In the genomic region with DNA sequence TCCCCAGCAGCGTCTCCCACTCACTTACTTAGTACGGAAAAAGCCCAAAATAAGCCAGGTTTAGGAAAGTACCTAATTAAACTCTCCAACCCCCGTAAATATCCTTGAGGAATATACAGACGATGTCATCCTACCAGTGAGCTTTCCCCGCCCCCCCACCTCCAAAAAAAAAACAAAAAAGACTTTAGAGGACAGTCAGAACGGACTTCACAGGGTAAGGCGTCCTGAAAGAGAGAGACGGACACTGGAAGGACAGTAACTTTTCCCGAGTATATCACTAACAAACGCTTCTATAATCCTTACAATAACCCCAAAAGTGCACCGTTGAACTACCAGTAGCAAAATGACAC, we compare ENCODE assay signal across 8 mouse cellular contexts. TPM values are rescaled to one million over a fixed set of nuclear protein-coding genes. Genes with fewer than 3 reads are reported as not detected.
A peak's percentile ranks its signal among the peaks of the same experiment; 100 is the strongest.
DNase-seq lines count a peak whose midpoint lies in the region; ATAC-seq and TF ChIP-seq lines count a peak whose summit lies in the region.

No protein-coding gene starts in this region.

- peak overlapping the region; percentile 90 for H3K4me2 ChIP-seq in heart, postnatal 0 days (ENCODE audit: low read depth, low read length)

- no peak for DNase-seq in gastrocnemius, adult 2 months
- DNase-seq in gastrocnemius, adult 8-10 months (ENCODE audit: low spot score in 2 of 2), result no peak
- DNase-seq in heart, postnatal 0 days (ENCODE audit: low spot score), result no peak
- DNase-seq in ovary, postnatal 10 days (ENCODE audit: low spot score), result no peak
- no peak for DNase-seq in thymus, adult 18-20 months
- no peak for DNase-seq in retina, postnatal 1 day

- TF ChIP-seq CTCF in gastrocnemius, adult 2 months (IDR thresholded peaks at IDR 0.05), result no peak
- no peak for TF ChIP-seq CTCF in ES-Bruce4 (IDR thresholded peaks at IDR 0.05; ENCODE audit: low read depth, low read length)
- no peak for TF ChIP-seq CTCF in heart, postnatal 0 days (IDR thresholded peaks at IDR 0.05; ENCODE audit: low read depth)

- WGBS in heart, postnatal 0 days, result 8% methylated on average over 11 of the region's 11 CpGs

- H3K4me3 ChIP-seq in gastrocnemius, adult 2 months, result peak overlapping the region; percentile 81
- peak overlapping the region; percentile 28 for H3K4me3 ChIP-seq in ES-Bruce4 (ENCODE audit: low read depth, low read length)
- peak overlapping the region; percentile 85 for H3K4me3 ChIP-seq in heart, postnatal 0 days (ENCODE audit: low read depth, low read length)
- H3K4me3 ChIP-seq in megakaryocyte, embryonic 14.5 days (replicated peaks), result peak overlapping the region; percentile 96

- ATAC-seq in heart, postnatal 0 days (ENCODE audit: insufficient read depth, low read depth), result peak; percentile 42

- intact Hi-C loops in gastrocnemius, adult 2 months (cut with DNase I), result no loop called here

- H3K36me3 ChIP-seq in ES-Bruce4 (ENCODE audit: control insufficient read depth, insufficient read depth, low read length, poor library complexity, severe bottlenecking), result peaks cover 18% of the 10 kb centered on the region
- no peaks in the 10 kb centered on the region; the same call in 1 of the 2 replicates for H3K36me3 ChIP-seq in heart, postnatal 0 days (replicated peaks; ENCODE audit: control insufficient read depth, insufficient read depth, low read length)
- H3K36me3 ChIP-seq in megakaryocyte, embryonic 14.5 days (replicated peaks; ENCODE audit: low read length), result peaks cover 25% of the 10 kb centered on the region

- no peak for TF ChIP-seq POLR2A in ES-Bruce4 (IDR thresholded peaks at IDR 0.05; ENCODE audit: insufficient read depth, low read length)

- H3K27ac ChIP-seq in gastrocnemius, adult 2 months, result peak overlapping the region; percentile 93
- peak overlapping the region; percentile 15; the same call in 1 of the 2 replicates for H3K27ac ChIP-seq in ES-Bruce4 (ENCODE audit: insufficient read depth, low read length)
- peak overlapping the region; percentile 80 for H3K27ac ChIP-seq in heart, postnatal 0 days (ENCODE audit: low read depth)

- no peaks in the 10 kb centered on the region for H3K27me3 ChIP-seq in ES-Bruce4 (ENCODE audit: control insufficient read depth, insufficient read depth, low read length, poor library complexity, severe bottlenecking)
- peaks cover 2% of the 10 kb centered on the region; the same call in 1 of the 2 replicates for H3K27me3 ChIP-seq in heart, postnatal 0 days (ENCODE audit: control insufficient read depth, insufficient read depth, low read length)
- H3K27me3 ChIP-seq in megakaryocyte, embryonic 14.5 days (replicated peaks), result peaks cover 15% of the 10 kb centered on the region

- H3K4me1 ChIP-seq in ES-Bruce4 (ENCODE audit: control insufficient read depth, insufficient read depth, low read length), result no peaks in the 10 kb centered on the region
- H3K4me1 ChIP-seq in heart, postnatal 0 days (ENCODE audit: control insufficient read depth, insufficient read depth), result peaks cover 18% of the 10 kb centered on the region
- peaks cover 53% of the 10 kb centered on the region for H3K4me1 ChIP-seq in megakaryocyte, embryonic 14.5 days

- no peaks in the 10 kb centered on the region for H3K9me3 ChIP-seq in ES-Bruce4 (replicated peaks; ENCODE audit: control insufficient read depth, insufficient read depth, low read length, poor library complexity, severe bottlenecking)
- H3K9me3 ChIP-seq in heart, postnatal 0 days (replicated peaks; ENCODE audit: control insufficient read depth, low read length), result no peaks in the 10 kb centered on the region
- no peaks in the 10 kb centered on the region for H3K9me3 ChIP-seq in megakaryocyte, embryonic 14.5 days

- H3K9ac ChIP-seq in ES-Bruce4 (ENCODE audit: low read depth, poor library complexity, severe bottlenecking), result peak overlapping the region; percentile 57
- peak overlapping the region; percentile 52 for H3K9ac ChIP-seq in heart, postnatal 0 days (replicated peaks; ENCODE audit: low read depth, low read length)

- no peak for TF ChIP-seq EP300 in ES-Bruce4 (IDR thresholded peaks at IDR 0.05; ENCODE audit: insufficient read depth, low read depth, low read length)
- TF ChIP-seq EP300 in heart, postnatal 0 days (IDR thresholded peaks at IDR 0.05; ENCODE audit: low read depth), result no peak

RNA-seq across cellular contexts. Expression of gene Aaas, which starts 0.3 kb away (rescaled TPM):
- total RNA-seq in gastrocnemius, adult 2 months (2021), result 1 to 10 TPM; 5.7 to 7.8 TPM
- total RNA-seq in gastrocnemius, adult 8-10 months (2022), result 1 to 10 TPM; 5.3 to 7.5 (median 6.8) TPM
- polyA plus RNA-seq in ES-Bruce4 (2011; ENCODE audit: insufficient read depth, insufficient read length, low read depth, missing spikeins), result 196 and 252 TPM in 2 replicates
- 25.9 and 59.6 TPM in 2 replicates for total RNA-seq in heart, postnatal 0 days (2014; rRNA removed; ENCODE audit: low replicate concordance)
- 18.8 and 20.4 TPM in 2 replicates for polyA plus RNA-seq in heart, postnatal 0 days (2015; fragmentation: Nextera tagmentation; extraction: Ambion mirVana)
- polyA plus RNA-seq in megakaryocyte, embryonic 14.5 days (2012; ENCODE audit: insufficient read depth, low replicate concordance), result 51.2 and 84.3 TPM in 2 replicates

RNA-seq across cellular contexts. Expression of gene Sp7, which starts 16.1 kb away (rescaled TPM):
- total RNA-seq in gastrocnemius, adult 2 months (2021), result not detected
- not detected for total RNA-seq in gastrocnemius, adult 8-10 months (2022)
- not detected in 2 replicates for polyA plus RNA-seq in ES-Bruce4 (2011; ENCODE audit: insufficient read depth, insufficient read length, low read depth, missing spikeins)
- not detected in 2 replicates for total RNA-seq in heart, postnatal 0 days (2014; rRNA removed; ENCODE audit: low replicate concordance)
- not detected in 2 replicates for polyA plus RNA-seq in heart, postnatal 0 days (2015; fragmentation: Nextera tagmentation; extraction: Ambion mirVana)
- 0.10 TPM in 1 of 2 replicates, not detected in the other for polyA plus RNA-seq in megakaryocyte, embryonic 14.5 days (2012; ENCODE audit: insufficient read depth, low replicate concordance)

RNA-seq across cellular contexts. Expression of gene Myg1, which starts 19.4 kb away (rescaled TPM):
- total RNA-seq in gastrocnemius, adult 2 months (2021), result 10 to 100 TPM; 15.6 to 16.0 TPM
- total RNA-seq in gastrocnemius, adult 8-10 months (2022), result 10 to 100 TPM; 17.5 to 21.6 (median 18.9) TPM
- 38.6 and 48.8 TPM in 2 replicates for polyA plus RNA-seq in ES-Bruce4 (2011; ENCODE audit: insufficient read depth, insufficient read length, low read depth, missing spikeins)
- total RNA-seq in heart, postnatal 0 days (2014; rRNA removed; ENCODE audit: low replicate concordance), result 35.6 and 60.5 TPM in 2 replicates
- polyA plus RNA-seq in heart, postnatal 0 days (2015; fragmentation: Nextera tagmentation; extraction: Ambion mirVana), result 39.0 and 41.1 TPM in 2 replicates
- 35.8 and 92.1 TPM in 2 replicates for polyA plus RNA-seq in megakaryocyte, embryonic 14.5 days (2012; ENCODE audit: insufficient read depth, low replicate concordance)

RNA-seq across cellular contexts. Expression of gene Pfdn5, which starts 25.0 kb away (rescaled TPM):
- 100 to 1,000 TPM; 232 to 252 TPM for total RNA-seq in gastrocnemius, adult 2 months (2021)
- 100 to 1,000 TPM; 260 to 281 (median 273) TPM for total RNA-seq in gastrocnemius, adult 8-10 months (2022)
- 233 and 309 TPM in 2 replicates for polyA plus RNA-seq in ES-Bruce4 (2011; ENCODE audit: insufficient read depth, insufficient read length, low read depth, missing spikeins)
- 90.7 and 148 TPM in 2 replicates for total RNA-seq in heart, postnatal 0 days (2014; rRNA removed; ENCODE audit: low replicate concordance)
- polyA plus RNA-seq in heart, postnatal 0 days (2015; fragmentation: Nextera tagmentation; extraction: Ambion mirVana), result 344 and 362 TPM in 2 replicates
- 5.9 and 58.8 TPM in 2 replicates for polyA plus RNA-seq in megakaryocyte, embryonic 14.5 days (2012; ENCODE audit: insufficient read depth, low replicate concordance)

RNA-seq across cellular contexts. Expression of gene Espl1, which starts 54.9 kb away (rescaled TPM):
- total RNA-seq in gastrocnemius, adult 2 months (2021), result under 1 TPM; 0.06 to 0.31 TPM
- total RNA-seq in gastrocnemius, adult 8-10 months (2022), result under 1 TPM in 3 of 4 experiments, not detected in 1; 0.07 to 0.58 (median 0.21) TPM
- polyA plus RNA-seq in ES-Bruce4 (2011; ENCODE audit: insufficient read depth, insufficient read length, low read depth, missing spikeins), result 68.7 and 71.7 TPM in 2 replicates
- total RNA-seq in heart, postnatal 0 days (2014; rRNA removed; ENCODE audit: low replicate concordance), result 11.6 and 15.3 TPM in 2 replicates
- polyA plus RNA-seq in heart, postnatal 0 days (2015; fragmentation: Nextera tagmentation; extraction: Ambion mirVana), result 2.3 and 3.7 TPM in 2 replicates
- 7.5 and 12.3 TPM in 2 replicates for polyA plus RNA-seq in megakaryocyte, embryonic 14.5 days (2012; ENCODE audit: insufficient read depth, low replicate concordance)

Comparison
In these comparisons a context has a peak if more than half of its experiments do, and no peak if none do; other contexts are left out.
1. H3K27ac ChIP-seq: peak in every context shown above with its lines; median percentile 93 in gastrocnemius, adult 2 months; 80 in heart, postnatal 0 days; 15 in ES-Bruce4.
2. H3K4me3 ChIP-seq: peak in every context shown above with its lines; median percentile 96 in megakaryocyte, embryonic 14.5 days; 85 in heart, postnatal 0 days; 81 in gastrocnemius, adult 2 months; 28 in ES-Bruce4.